Mouse (Mus musculus) cerebellum, adult 11 months (tissue): ENCODE data around the gene Nphs1.
"Not testable (repeated sequence)": the region's sequence is repeated elsewhere in the genome, so short reads cannot be mapped to it uniquely, and the experiment has no call there.

Experiments used
- DNase-seq: peaks from one replicate; pipeline ENCODE4 v3.0.0; 2022

Gene Nphs1

GRCm38 (mm10) chr7:30443696-30444095 is 14.4 kb upstream of the Nphs1 start:
- no peak for DNase-seq

- DNase-seq = no peak
Measured at GRCm38 (mm10) chr7:30444154-30444970, 13.8 kb upstream of the Nphs1 start.

GRCm38 (mm10) chr7:30444971-30445751 is 13.0 kb upstream of the Nphs1 start, which contains the start of gene Aplp1:
Gene Aplp1, minus strand, starts transcription at chr7:30445535.
- peak; percentile 77 for DNase-seq

DNA sequence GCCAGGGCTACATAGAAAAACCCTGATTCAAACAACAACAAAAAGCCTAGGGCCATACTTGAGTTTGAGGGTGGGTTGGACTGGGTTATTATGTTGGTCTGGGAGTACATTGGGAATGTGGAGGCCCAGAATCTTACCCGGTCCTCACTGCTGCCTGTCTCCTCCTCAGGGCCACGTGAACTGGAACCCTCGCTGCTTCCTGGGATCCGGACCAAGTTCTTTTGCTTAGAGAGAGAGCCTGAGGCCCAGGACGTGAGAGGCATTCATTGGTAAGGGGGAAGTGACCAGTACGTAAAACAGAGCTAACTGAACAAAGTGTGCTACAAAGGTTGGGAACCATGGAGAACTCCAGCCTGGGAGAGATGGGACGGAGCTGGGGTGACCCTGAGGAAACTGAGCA is 7.9 kb upstream of the Nphs1 start:
- no peak for DNase-seq

GRCm38 (mm10) chr7:30453327-30453726 is 4.8 kb upstream of the Nphs1 start:
- DNase-seq = no peak

DNA sequence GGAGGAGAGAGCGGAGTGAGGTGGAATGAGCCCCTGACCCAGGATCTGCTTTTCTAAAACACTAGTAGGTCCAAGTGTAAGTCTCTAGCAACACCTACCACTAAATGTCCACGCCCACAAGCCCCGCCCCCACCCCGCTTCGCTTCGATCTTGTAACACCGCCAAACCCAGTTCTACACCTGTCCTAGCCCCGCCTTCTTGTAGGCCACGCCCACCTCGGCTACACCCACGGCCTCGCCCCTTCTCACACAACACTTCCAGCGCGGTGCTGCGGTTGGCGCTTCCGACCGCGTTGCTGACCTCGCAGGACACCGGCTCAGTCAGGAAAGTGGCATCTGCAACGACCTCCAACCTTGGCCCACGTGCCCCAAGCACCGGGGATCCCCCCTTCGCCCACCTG is 4.3 kb upstream of the Nphs1 start:
- DNase-seq = no peak

DNA sequence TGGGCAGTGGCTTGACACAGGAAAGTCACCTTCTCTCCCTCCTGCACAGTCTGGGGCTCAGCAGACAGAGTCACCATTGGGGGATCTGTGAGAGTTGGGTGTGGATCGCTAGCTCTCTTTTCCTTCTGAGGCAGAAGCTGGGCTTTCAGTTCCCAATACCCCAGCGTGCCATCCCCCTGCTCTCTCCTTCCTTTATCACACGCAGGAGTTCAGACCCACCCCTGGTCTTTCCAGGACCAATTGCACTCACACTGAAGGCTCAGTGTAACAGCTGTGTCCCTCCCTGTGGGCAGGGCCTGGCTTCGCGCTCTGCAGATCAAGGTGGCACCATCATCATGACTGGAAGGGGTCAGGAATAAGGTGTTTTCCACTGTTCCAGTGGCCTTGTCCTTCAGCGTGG is 3.9 kb upstream of the Nphs1 start:
- DNase-seq = no peak

GRCm38 (mm10) chr7:30456487-30456886 is 1.6 kb upstream of the Nphs1 start:
- no peak for DNase-seq

DNA sequence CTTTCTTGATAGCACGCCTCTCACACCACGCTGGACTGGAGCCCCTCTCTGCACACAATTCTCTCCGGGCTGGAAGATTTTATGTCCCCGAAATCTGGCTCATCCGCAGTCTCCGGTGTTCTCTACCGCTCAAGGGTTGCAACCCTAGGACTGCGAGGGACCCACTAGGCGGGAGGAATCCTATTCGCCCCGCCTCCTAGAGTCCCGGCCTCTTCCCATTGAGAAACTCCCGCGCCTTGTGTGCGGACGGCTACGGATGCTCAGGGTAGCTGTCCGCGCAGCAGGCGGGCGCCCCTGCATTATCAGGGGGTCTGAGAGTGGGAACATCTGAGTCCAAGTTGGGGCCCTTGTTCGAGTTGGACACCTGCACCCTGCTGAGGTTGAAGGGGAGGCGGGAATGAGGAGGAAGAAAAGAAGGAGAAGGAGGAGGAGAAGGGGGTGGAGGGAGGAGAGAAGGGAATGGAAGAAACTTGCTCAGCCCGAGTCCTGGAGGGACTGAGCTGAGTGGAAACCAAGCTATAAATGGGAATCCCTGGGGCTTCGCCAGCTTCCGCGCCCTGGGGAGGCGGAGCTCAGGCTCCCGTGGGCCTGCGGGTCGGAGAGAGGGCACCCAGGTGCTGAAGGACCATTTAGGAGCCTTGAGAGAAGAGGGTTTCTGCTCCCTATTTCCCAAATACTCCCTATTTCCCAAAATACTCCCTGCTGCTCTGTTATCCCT is 1.0 kb upstream of the Nphs1 start:
- DNase-seq = no peak

- DNase-seq = no peak
Measured at GRCm38 (mm10) chr7:30459484-30459883, 1.4 kb downstream of the Nphs1 start.

DNA sequence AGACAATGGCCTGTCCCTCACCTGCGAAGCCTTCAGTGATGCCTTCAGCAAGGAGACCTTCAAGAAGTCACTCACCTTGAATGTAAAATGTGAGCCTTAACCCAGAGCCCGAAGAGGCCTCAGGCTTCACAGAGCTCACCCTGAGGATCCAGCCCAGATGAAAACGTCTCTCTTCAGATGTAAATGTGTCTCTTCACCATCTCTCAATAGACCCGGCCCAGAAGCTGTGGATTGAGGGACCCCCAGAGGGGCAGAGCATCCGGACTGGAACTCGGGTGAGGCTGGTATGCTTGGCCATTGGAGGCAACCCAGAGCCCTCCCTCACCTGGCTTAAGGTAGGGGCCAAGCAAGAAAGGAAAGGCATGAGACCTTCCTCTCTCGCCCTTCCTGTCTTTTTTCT is 5.5 kb downstream of the Nphs1 start:
- no peak for DNase-seq

- no peak for DNase-seq
Measured at GRCm38 (mm10) chr7:30463996-30464395, 5.9 kb downstream of the Nphs1 start.

DNA sequence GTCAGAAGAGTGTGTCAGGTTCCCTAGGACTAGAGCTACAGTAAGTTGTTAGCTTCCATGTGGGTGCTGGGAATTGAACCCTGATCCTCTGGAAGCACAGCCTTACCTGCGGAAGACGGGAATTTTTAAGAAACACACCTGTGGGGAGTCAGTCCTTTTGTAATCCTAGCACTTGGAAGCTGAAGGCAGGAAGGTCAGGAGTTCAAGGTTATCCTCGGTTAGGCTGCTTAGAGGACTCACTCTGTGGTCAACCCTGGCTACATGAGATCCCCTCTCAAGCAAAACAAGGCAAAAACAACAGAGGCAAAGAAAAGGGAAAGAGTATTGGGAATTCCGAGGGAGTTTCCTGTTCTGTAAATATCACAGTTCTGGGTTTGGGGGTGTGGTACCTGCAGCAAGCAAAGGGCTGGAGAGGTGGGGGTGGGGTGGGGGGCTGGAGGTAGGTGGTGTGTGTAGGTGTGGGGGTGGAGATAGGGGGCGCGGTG is 6.7 kb downstream of the Nphs1 start:
- no peak for DNase-seq

GRCm38 (mm10) chr7:30472411-30472810 is 14.3 kb downstream of the Nphs1 start:
- no peak for DNase-seq

DNA sequence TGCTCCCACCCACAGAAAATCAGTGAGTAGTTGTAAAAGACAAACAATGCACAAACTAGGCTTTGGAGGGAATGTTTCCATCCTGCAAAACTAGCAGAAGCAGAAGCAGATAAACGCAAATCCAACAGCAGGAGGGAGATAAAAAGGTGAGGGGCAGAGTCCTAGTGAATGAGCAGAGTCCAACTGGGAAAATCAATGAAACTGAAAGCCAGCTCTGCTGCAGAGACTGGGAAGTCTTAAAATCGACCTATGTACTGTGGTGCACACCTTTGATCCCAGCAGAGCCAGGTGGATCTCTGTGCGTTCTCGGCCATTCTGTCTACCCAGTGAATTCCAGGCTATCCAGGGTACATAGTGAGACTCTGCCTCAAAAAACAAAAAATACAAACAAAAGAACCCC is 16.9 kb downstream of the Nphs1 start:
- no peak for DNase-seq

DNA sequence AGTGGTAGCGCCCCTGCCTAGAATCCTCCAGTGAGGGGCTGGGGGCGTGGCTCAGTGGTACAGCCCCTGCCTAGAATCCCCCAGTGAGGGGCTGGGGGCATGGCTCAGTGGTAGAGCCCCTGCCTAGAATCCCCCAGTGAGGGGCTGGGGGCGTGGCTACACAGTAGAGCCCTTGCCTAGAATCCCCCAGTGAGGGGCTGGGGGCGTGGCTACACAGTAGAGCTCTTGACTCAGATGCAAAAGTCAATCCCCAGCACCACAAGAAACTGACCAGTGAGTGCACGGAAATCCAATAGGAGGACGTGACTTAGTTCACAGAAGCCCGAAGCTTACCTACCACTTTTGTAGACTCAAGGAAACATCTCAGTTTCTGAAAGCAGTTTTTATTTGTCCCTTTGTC is 18.0 kb downstream of the Nphs1 start:
- DNase-seq = not testable (repeated sequence)

DNA sequence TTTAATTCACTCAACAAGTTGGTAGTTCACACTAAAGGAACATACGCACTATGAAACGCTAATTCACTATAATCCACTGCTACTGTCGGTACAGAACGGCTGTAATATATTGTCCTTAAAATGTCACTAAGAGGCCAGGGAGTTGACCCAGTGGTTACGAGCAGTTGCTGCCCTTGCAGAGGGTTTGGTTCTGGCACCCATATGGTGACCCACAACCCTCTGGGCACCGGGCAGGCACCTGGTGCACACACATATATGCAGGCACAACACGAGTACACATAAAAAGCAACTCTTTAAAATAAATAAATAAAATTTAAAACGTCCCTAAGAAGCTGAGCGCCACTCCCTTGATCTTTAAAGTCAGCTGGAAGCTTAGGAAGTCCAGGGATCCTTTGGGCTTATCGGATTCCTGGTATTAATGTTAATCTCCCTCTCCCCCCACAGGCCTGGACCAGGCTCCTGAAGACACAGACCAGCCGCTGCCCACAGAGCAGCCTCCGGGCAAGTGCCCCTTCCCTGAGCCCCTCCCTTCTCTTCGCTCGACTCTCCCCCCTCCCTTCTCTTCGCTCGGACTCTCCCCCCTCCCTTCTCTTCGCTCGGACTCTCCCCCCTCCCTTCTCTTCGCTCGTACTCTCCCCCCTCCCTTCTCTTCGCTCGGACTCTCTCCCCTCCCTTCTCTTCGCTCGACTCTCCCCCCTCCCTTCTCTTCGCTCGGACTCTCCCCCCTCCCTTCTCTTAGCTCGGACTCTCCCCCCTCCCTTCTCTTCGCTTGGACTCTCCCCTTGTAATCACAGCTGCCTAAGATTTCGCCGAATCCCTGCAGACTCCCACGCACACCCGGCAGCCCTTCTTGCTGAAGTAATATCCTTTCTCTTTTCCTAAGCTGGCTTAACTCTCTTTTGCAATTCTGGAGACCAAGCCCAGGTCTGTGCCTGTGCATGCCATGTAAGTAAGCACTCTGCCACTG is 19.6 kb downstream of the Nphs1 start:
- no peak for DNase-seq

GRCm38 (mm10) chr7:30484250-30484649 is 26.1 kb downstream of the Nphs1 start:
- DNase-seq = no peak

DNA sequence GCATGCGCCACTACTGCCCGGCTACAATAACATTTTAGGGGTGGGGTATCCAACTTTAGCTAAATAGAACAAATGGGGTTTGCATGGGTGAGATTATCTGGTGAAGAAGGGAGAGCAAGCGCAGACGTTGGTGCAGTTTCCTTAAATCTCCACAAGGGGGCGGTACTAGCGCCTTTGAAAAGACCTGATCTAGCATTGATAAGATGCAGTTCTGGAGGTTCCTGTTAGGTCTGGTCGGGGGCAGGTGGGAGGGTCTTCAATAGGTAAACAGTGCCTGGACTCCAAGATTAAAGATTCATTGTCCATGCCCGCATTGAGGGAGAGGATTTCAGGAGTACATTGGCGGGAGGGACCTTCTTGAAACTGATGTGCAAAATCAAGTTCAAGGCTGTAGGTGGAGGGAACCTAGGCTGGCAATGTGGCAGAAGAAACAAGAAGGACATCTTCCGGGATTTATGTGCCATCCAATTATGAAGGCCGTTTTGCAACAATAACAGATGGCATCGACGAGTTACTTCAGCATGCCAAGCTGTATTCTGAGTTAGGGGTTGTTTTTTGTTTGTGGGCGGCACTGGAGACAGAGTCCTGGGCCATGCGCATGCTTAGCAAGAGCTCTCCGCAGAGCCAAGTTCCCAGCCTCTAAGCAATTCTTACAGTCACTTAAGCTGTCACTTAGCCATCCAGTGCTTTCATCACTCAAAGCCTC is 32.3 kb downstream of the Nphs1 start:
- peak; percentile 35 for DNase-seq

DNA sequence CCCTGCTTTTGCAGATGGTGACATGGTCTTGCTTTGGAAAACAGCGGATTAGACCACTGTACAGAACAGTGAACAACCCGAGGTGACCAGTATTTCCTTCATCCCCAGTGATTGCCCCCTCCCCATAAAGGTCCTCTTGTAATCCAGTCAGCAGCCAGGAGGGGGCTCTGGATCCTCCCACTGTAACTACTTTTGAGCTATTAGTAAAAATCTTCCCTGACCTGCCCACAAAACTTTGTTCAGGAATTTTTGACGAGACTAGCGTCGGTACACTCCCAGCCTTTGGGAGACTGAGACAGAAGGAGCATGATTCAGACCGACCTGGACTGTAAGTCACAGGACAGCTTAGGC is 32.8 kb downstream of the Nphs1 start:
- no peak for DNase-seq

GRCm38 (mm10) chr7:30492765-30493164 is 34.6 kb downstream of the Nphs1 start:
- peak; percentile 75 for DNase-seq
